Comparison of ENCODE assay signal across 24 mouse cellular contexts in the genomic region with DNA sequence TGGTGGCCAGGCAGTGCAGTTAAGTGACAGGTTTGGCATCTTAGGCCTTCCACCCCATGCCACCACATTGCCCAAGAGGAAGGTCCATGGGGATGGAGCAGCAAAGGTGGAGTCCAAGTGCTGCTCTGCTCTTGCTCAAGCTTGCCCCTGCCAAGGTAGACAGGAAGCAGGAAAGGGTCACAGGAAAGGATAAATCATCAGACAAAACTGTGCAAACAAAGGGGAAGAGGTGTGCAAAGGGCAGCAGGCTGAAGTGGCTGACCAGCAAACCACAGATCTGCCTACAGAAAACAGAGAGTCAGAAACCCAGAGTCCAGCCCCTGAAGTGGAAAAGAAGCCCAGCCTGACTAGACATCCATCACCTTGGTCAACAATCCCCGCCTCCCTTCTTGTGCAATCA.
DNase-seq lines count a peak whose midpoint lies in the region; ATAC-seq and TF ChIP-seq lines count a peak whose summit lies in the region.
"Had no signal": no experiment of that assay in that cellular context is flagged by ENCODE, and none has a peak within 500 bp of the region (broad histone marks: within the 10 kb centered on the region; RNA-seq: fewer than 3 reads in every experiment).

No protein-coding gene starts in this region.

- peak; percentile 43 for DNase-seq in liver, adult 2 months (ENCODE audit: extremely low read depth, low read depth, low spot score)
- peak; percentile 1 to 9 for DNase-seq in urinary bladder, adult 18-20 months (ENCODE audit: low spot score in 2 of 2)
- no peak for DNase-seq in urinary bladder, postnatal 4 days (ENCODE audit: low spot score in 2 of 2)
- no peak for DNase-seq in ovary, adult 18-20 months (ENCODE audit: low spot score)
- no peak for DNase-seq in limb, embryonic 10.5 days (ENCODE audit: low spot score)
- DNase-seq: adrenal gland, adult 8-10 months; adrenal gland, postnatal 25 days; cerebellum, adult 11-12 months; cerebellum, adult 9-10 months; cerebellum, postnatal 14 days; gastrocnemius, postnatal 10 days; gastrocnemius, postnatal 36 days; heart, adult 2 months; heart, postnatal 14 days had no signal

- H3K36me3 ChIP-seq in liver, adult 2 months (ENCODE audit: control insufficient read depth, insufficient read depth, low read length), result no peaks in the 10 kb centered on the region
- H3K36me3 ChIP-seq in liver, embryonic 12.5 days, result no peaks in the 10 kb centered on the region
- H3K36me3 ChIP-seq in liver, embryonic 15.5 days (replicated peaks), result no peaks in the 10 kb centered on the region
- no peaks in the 10 kb centered on the region for H3K36me3 ChIP-seq in limb, embryonic 10.5 days
- H3K36me3 ChIP-seq: forebrain, embryonic 10.5 days; heart, embryonic 10.5 days; heart, embryonic 13.5 days; hindbrain, embryonic 13.5 days had no signal

- H3K9ac ChIP-seq in liver, adult 2 months (ENCODE audit: low read depth, low read length), result no peak overlapping the region
- no peak overlapping the region for H3K9ac ChIP-seq in liver, embryonic 12.5 days
- H3K9ac ChIP-seq in liver, embryonic 15.5 days, result no peak overlapping the region
- H3K9ac ChIP-seq: forebrain, embryonic 13.5 days; heart, embryonic 13.5 days; hindbrain, embryonic 13.5 days had no signal

- no peaks in the 10 kb centered on the region for H3K4me1 ChIP-seq in liver, adult 2 months (ENCODE audit: control insufficient read depth, insufficient read depth, low read length)
- no peaks in the 10 kb centered on the region for H3K4me1 ChIP-seq in liver, embryonic 12.5 days
- H3K4me1 ChIP-seq in liver, embryonic 15.5 days (replicated peaks), result no peaks in the 10 kb centered on the region
- H3K4me1 ChIP-seq in limb, embryonic 10.5 days, result no peaks in the 10 kb centered on the region
- H3K4me1 ChIP-seq: forebrain, embryonic 10.5 days; forebrain, embryonic 13.5 days; heart, embryonic 10.5 days; heart, embryonic 13.5 days; hindbrain, embryonic 13.5 days had no signal

- no peak overlapping the region for H3K4me3 ChIP-seq in liver, adult 2 months (ENCODE audit: insufficient read depth, low read depth, low read length)
- no peak overlapping the region for H3K4me3 ChIP-seq in liver, embryonic 12.5 days
- no peak overlapping the region for H3K4me3 ChIP-seq in liver, embryonic 15.5 days (replicated peaks)
- no peak overlapping the region for H3K4me3 ChIP-seq in limb, embryonic 10.5 days
- H3K4me3 ChIP-seq: forebrain, embryonic 10.5 days; forebrain, embryonic 13.5 days; heart, adult 2 months; heart, embryonic 10.5 days; heart, embryonic 13.5 days; hindbrain, embryonic 13.5 days had no signal

- no peak overlapping the region for H3K4me2 ChIP-seq in liver, embryonic 12.5 days
- no peak overlapping the region for H3K4me2 ChIP-seq in liver, embryonic 15.5 days
- H3K4me2 ChIP-seq: forebrain, embryonic 13.5 days; heart, embryonic 13.5 days; hindbrain, embryonic 13.5 days had no signal

- no peaks in the 10 kb centered on the region for H3K79me2 ChIP-seq in liver, adult 2 months (ENCODE audit: control insufficient read depth, insufficient read depth, low read length)

- TF ChIP-seq CTCF in liver, adult 2 months (IDR thresholded peaks at IDR 0.05; ENCODE audit: low read depth, low read length), result no peak

- H3K27ac ChIP-seq in liver, adult 2 months (replicated peaks; ENCODE audit: insufficient read depth, low read depth, low read length), result no peak overlapping the region
- no peak overlapping the region for H3K27ac ChIP-seq in liver, embryonic 12.5 days
- no peak overlapping the region for H3K27ac ChIP-seq in liver, embryonic 15.5 days (replicated peaks)
- no peak overlapping the region for H3K27ac ChIP-seq in limb, embryonic 10.5 days
- H3K27ac ChIP-seq: forebrain, embryonic 10.5 days; forebrain, embryonic 13.5 days; heart, adult 2 months; heart, embryonic 10.5 days; heart, embryonic 13.5 days; hindbrain, embryonic 13.5 days had no signal

- ATAC-seq in liver, embryonic 12.5 days, result no peak
- 0 out of 2 replicates have a peak, but pooled peaks have one; percentile 25 for ATAC-seq in liver, embryonic 15.5 days (ENCODE audit: insufficient read depth)
- ATAC-seq: activated CD4-positive, CD25-positive, alpha-beta regulatory T cell, adult 4 months; forebrain, embryonic 13.5 days; forebrain, embryonic 16.5 days; hindbrain, embryonic 16.5 days had no signal

- 31% methylated on average over 1 of the region's 1 CpGs for WGBS in liver, adult 2 months
- WGBS in liver, embryonic 12.5 days (ENCODE audit: insufficient replicate concordance), result 29% methylated on average over 1 of the region's 1 CpGs
- WGBS in liver, embryonic 15.5 days (ENCODE audit: insufficient replicate concordance), result 26% methylated on average over 1 of the region's 1 CpGs
- WGBS in limb, embryonic 10.5 days, result 83% methylated on average over 1 of the region's 1 CpGs

- no peak for TF ChIP-seq POLR2A in liver, adult 2 months (IDR thresholded peaks at IDR 0.05; ENCODE audit: extremely low read depth, insufficient read depth, low read length)

- H3K9me3 ChIP-seq in liver, embryonic 12.5 days (replicated peaks), result no peaks in the 10 kb centered on the region
- H3K9me3 ChIP-seq in liver, embryonic 15.5 days (replicated peaks), result no peaks in the 10 kb centered on the region
- no peaks in the 10 kb centered on the region for H3K9me3 ChIP-seq in limb, embryonic 10.5 days (replicated peaks)
- H3K9me3 ChIP-seq: forebrain, embryonic 10.5 days; forebrain, embryonic 13.5 days; heart, embryonic 10.5 days; heart, embryonic 13.5 days; hindbrain, embryonic 13.5 days had no signal

- H3K27me3 ChIP-seq in liver, adult 2 months (ENCODE audit: control insufficient read depth, insufficient read depth, low read length), result no peaks in the 10 kb centered on the region
- no peaks in the 10 kb centered on the region for H3K27me3 ChIP-seq in liver, embryonic 12.5 days (replicated peaks)
- no peaks in the 10 kb centered on the region for H3K27me3 ChIP-seq in liver, embryonic 15.5 days
- H3K27me3 ChIP-seq in limb, embryonic 10.5 days (ENCODE audit: low read depth, poor library complexity, severe bottlenecking), result no peaks in the 10 kb centered on the region
- H3K27me3 ChIP-seq: heart, embryonic 13.5 days; hindbrain, embryonic 13.5 days had no signal

Comparison
In these comparisons a context has a peak if more than half of its experiments do, and no peak if none do; other contexts are left out.
1. DNase-seq: peak in liver, adult 2 months (single experiment) and urinary bladder, adult 18-20 months (2 of 2); none in urinary bladder, postnatal 4 days (0 of 2), ovary, adult 18-20 months (single experiment) and limb, embryonic 10.5 days (single experiment).